Mouse (Mus musculus) urinary bladder, adult 2 months (tissue): ENCODE data around the gene Slc13a4. TPM values are rescaled to one million over a fixed set of nuclear protein-coding genes. Genes with fewer than 3 reads are reported as not detected.

ENCODE experiments used
- DNase-seq: peaks from one replicate; pipeline ENCODE4 v3.0.0; 2022; ENCODE audit warnings: low spot score
- polyA plus RNA-seq: library from polyadenylated mRNA; depleted of rRNA; stranded (reverse); fragments of >200 nt; gene quantifications from 2 replicates; pipeline ENCODE4 v1.2.3, GENCODE M21; 2012; rRNA removed

The Slc13a4 gene
- polyA plus RNA-seq: 0.63 and 0.74 TPM in 2 replicates

DNA sequence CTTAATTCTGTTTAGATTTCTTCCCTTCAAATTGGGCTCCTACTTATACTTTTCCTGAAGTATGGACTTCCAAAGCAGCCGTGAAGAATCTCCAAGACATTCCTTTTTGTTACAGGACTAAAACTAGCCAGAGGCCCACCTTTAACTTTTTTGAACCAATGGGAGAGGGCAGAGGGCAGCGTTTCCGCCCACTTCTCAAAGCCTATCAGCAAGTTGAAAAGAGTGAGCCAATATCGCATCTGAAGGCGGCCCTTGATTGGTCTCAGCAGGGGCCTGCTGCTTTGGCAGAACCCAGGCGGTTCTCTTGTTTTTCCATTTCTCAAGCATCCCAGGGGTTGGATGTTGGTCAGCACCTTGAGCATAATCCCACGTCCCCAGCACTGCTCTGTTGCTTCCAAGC, at the start of gene Slc13a4:
Gene Slc13a4, minus strand, starts transcription at position 95 of the 400 bp plus-strand sequence.
- DNase-seq: no peak

DNA sequence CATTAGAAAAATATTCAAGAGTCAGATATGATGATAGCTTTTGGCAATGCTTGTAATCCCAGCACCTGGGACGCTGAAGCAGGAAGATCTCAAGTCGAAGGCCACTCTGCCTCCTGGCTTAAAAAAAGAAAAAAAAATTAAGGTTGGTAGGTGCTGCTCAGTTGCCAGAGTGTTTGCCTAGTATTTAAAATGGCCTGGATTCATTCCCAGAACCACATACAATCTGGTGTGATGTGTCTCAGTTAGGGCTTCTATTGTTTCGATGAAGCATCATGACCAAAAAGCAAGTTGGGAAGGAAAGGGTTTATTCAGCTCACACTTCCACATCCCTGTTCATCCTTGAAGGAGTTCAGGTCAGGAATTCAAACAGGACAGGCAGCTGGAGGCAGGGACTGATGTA, 47.4 kb upstream of the Slc13a4 start:
- DNase-seq: no peak

DNA sequence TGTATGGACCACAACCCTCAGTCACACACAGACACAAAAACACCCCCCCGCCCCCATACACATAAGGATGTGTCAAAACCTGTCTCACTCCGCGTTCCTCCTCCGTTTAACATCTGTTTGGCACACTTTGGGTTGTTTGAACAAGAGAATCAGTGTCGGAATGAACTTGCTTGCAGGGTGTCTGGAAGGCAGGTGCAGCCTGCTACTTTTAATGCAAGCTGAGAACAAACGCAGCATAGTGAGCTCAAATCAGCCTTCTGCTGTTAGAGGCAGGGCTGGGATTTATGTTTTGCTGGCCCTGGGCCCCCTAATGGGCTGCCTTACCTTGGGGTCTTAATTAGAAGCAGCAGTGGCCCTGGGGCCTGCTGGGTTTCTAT, 46.7 kb upstream of the Slc13a4 start:
- no peak for DNase-seq

DNA sequence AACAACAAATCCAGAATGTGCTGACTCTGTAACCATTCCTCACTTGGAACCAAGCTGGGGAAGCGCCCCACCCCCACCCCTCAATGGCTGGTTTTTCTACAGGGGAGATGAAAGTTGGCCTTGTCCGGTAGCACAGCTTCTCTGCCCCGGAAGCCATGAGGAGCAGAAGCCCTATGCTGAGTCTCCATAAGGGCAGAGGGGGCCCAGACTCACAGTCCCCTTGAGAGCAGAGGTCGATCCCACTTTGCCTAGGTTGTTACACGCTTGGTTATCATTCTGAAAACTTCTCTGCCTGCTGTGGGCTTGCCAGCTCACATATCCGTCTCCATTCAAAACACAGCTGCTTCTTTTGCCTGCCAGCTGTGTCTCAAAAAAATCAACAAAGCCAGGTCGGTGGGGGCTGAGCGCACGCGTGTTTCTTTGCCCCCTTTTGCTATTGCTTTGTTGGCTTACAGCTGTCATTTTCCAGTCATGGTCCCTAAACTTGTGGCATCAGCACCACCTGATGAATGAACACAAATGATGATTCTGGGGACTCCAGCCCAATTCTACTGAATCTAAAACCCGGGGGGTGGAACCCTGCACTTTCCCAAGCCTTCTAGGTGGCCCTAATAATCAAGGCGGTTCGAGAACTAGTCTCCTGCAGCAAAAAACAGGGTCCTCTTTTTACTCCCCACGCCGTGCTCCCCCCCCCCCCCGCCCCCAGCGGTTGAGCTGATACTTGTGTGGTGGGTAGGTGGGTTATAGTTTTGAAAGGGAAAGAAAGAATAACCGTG, 46.1 kb upstream of the Slc13a4 start:
- no peak for DNase-seq

DNA sequence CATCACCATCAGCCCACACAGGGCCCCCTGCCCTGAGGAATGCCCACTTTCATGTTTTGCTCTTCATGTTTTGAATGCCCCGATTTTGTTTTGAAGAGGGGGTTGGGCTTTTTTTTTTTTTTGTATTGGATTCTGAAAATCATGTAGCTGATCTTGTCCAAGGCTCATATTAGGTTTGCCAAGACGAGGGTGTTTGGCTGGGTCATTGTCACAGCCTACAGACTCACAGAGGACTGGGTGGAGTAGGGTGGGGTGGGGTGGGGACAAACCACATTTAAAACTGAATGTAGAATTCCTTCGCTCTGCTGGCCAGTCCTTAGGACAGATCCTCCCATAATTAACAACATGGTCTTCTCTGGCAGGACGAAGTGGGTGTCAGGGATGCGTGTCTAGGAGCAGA, 45.5 kb upstream of the Slc13a4 start:
- no peak for DNase-seq

DNA sequence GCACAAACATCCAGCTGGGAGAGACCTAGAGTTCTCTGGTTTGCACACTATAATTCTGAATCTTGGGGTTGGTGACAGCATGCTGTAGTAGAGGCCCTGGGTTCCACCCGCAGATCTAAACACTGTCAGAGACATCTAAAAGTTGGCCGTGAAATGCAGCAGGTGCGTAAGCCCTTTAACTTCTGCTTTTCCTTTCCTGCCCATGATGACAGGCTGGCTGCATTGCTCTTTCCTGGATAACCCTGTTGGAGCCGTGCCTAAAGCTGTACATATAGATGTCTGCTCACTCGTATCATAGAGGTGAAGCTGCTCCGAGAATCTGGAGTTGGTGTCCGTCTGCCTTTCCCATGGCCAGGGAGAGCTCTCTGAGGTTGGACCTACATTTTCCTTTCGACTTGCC, 44.9 kb upstream of the Slc13a4 start:
- no peak for DNase-seq

DNA sequence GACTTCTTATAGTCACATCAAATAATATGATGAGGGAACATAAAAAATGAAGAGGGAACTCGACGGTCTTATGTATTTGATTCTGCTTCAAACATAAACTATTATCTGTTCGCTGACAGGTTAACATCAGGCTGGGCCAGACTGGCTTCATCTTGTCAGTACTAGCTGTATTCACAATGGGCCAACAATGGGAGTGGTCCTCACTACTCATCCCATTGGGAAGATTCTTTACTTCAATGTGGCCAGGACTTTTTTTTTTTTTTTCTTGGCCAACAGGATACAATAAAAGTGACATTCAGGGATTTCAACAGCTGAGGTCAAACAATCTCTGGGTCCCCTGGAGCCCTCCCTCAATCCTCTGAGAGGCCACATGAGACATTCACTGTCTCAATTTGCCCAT, 43.9 kb upstream of the Slc13a4 start:
- DNase-seq: no peak

DNA sequence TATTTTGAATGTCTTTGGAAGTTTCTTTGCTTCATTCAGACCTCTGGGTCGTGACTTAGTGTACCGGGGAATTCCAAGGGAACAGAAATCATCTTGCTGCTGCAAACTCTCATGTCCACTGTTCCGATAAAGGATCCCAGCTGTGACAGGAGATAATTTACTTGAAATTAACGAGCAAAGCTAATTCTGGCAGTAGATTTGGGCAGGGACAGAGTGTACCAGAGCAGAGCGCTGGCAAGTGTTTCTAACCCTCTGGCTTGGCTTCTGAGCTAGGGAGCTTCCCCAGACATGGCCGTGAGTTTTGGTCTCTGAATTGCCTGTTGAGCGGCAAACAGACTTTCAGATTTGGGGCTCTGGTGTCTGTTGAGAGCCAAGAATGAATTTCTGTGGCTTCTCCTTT, 41.9 kb upstream of the Slc13a4 start:
- DNase-seq: no peak

DNA sequence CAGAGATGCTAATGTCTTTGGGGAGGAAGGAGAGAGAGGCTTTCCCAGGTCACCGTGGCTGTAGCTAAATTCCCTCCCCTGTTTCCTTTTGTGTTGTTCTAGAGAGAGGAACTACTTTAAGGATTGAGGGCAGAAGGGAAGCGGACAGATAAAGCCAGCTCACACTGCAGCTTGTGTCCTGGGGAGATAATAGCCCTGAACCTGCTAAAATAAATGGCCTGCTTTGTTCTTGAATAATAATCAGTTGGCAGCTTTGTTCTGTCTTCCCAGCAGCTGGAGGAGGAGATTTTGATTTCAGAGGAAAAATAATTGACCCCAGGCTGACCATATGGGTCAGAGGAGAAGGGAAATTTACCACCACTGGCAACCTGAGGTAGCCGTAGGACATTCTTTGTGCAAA, 30.7 kb upstream of the Slc13a4 start:
- DNase-seq: no peak

DNA sequence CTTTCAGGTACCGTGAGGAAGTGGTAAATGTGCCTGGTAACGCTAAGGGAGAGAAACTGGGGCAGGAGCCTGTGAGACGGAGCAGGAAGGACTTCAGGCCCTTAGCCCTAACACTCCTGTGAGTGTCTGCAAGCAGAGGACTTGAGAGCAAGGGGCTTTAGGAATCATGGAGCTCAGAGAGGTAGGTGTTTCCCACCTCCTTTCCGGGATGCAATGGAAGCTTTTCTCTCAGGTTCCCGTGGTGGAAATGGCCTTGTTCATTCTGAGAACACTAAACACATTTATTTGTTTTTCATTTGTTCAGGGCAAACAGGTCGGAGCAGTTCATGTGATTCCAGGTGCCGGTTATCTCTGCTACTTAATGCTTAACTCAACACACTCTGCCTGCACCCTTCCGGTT, 29.9 kb upstream of the Slc13a4 start:
- no peak for DNase-seq

DNA sequence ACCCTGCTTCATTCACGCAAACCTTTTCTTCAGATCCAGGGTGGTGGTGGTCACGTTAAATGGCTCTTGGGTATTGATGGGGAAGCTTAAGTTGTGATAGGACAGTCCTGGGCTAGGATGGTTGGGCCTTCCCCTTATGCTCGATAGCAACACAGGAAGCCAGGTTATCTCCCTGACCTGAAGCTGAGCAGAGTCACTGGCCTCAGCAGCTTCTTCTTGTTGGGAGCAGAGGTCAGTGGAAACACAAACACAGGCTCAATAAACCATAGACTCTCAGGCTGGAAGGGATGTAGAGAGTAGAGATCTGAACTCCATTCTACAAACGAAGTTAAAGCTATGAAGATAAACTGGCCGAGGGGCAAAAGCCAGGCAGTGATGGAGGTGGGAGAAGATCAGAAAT, 27.5 kb upstream of the Slc13a4 start:
- DNase-seq: no peak

DNA sequence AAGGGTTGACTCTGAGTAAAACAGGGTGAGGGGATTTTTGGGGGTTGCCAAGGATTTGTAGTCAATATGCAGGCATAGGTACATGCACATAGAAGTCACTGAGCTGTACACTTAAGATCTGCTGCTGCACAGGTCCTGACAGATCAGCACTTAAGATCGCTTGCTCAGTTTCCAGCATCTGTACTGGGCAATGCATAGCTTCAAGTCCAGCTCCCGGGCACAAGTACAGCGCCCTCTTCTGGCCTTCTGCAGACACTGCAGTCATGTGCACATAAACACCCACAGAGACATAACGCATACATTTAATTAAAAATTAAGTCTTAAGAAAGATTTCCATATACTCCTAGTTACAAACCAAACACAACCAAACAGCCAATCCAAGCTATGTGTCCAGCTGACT, 26.3 kb upstream of the Slc13a4 start:
- no peak for DNase-seq

DNA sequence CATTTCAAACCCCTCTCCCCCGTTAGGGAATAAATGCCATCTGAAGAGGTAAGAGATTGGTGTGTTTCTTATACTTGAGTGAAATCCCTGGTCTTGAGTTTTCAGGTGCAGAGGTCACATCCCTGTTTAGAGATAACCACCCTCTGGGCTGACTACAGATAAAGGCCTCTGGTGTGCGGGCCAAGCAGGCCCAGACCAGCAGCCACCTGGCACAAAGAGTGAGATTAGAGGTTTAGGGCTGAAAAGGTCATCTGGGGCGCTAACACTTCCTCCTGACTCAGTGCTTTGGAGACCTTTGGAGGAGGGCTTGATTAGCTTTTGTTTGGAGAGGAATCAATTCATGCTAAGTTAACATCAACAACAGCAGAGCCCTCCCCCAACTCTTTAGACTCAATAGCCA, 25.7 kb upstream of the Slc13a4 start:
- DNase-seq: no peak

DNA sequence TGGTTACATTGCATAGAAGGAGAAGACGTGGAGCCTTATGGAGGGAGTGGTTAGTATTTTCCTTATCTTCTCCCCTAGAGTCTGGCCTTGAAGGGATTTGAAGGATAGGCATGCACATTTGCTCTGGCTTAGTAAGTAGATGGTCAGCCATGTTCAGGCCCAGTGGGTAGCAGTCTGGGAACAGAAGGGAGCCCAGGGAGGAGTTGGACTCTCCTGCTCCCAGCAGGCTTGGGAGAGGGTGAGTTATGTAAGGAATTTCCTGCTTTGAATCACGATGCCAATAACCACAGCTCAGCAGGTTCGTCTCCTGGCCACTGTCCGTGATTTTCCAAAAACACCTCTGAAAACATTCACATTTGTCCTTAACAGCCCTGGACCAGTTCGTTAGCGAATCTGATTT, 22.9 kb upstream of the Slc13a4 start:
- no peak for DNase-seq

DNA sequence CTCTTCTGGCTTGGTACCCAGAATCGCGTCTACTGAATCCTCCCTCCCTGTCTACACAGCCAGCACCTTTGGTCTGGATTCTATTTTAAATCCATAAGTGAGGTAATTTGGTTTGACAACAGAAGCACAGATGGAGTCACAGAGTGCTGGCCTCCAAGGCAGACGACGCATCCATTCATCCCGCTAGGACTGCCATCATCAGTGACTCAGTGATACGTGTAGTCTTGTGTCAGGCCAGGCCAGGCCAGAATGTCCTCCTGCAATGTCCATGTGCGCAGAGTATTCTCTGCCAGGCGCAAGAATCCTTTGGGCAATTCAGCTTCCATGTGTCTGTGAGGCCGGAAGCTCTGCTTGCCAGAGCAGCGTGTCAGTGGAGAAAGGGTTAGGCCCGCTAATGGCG, 22.0 kb upstream of the Slc13a4 start:
- no peak for DNase-seq

DNA sequence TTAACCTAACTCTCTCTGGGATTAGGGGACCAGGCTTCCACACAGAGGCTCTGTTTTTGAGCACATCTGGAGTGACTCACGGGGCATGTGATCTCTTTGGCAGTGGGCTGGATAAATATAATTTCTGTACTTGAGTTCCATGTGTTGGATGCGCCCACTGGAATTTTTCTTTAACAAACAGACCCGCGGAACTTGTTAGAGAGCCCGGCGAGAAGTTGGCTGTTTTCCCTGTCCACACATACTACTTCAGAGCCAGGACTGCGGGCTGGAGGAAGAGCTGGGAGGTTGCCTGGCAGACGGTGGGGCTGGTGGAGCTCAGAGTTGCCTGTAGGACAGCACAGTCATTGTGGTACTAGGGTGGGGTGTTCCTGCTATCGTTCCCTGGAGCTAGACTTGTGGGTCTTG, 18.2 kb upstream of the Slc13a4 start, which contains the start of gene Fam180a:
Gene Fam180a, minus strand, starts transcription at position 31 of the 405 bp plus-strand sequence.
- no peak for DNase-seq

DNA sequence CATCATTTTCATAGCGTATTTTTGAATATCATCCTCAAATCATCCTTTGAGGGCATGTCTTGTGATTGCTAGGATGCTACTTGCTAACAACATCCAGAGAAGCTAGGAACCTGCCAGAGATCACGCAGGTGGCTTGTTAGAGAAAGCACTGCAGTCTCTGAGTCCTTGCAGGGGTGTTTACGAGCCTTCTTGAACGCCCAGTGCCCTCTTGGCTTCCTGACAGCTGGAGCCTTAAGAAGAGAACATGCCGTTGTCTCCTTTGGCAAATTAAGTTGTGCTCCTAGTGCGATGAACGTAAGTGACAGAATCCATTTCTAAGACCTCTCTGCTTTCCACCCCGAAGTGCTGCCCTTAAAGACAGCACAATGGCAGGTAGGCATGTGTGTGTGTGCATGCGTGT, 16.4 kb upstream of the Slc13a4 start:
- DNase-seq: no peak

DNA sequence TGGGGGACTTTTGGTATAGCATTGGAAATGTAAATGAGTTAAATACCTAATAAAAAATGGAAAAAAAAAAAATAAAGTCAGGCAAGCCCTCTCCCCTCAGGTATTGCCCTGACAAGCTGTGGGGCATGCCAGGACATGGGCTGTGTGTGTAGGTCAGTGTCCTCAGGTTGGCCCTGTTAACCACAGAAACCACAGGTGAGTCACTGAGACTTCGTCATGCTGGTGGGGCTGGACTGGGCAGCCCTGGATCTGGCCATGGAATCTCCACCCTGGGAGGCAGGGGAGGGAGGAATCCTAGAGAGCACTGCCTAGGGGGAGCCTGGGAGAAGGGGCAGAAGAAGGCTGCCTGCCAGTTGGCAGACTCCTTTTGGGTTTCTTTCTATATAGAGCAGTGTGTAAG, 15.1 kb upstream of the Slc13a4 start:
- DNase-seq: peak; percentile 77

DNA sequence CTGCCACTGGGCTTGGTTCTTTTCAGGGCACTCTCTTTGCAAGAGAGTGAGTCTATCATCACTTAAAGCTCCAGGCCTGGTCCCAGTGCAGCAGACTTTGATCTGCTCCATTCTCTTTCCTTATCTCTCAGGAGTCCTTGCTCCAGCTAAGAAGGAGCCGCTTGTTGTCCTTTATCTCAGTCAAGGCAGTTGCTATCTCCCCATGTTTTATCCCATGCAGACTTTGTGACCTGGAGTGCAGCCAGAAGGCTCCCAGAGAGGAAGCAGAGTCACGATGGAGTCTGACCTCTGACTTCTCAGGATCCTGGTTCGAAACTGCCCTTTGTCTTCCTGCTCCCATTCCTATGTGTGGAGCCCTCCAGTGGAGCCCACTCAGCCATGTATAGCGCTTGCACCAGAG, 13.2 kb upstream of the Slc13a4 start:
- no peak for DNase-seq

DNA sequence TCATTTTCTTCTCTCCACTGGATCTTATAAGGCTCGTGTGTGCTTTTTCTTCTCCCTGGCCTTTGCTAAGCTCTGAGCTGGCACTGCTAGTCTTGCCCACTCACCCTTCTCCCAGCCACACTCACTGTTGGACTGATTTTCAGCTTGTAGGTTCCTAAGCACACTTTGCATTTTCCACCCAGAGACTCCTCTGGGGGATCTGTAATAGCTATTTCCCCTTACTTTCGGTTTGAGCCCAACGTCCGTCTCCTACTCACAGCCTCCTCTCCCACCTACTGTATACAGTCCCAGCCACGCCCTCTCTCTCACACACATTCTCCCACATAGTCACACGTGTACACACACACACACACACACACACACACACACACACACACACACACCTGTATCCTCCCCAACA, 11.9 kb upstream of the Slc13a4 start:
- DNase-seq: no peak

DNA sequence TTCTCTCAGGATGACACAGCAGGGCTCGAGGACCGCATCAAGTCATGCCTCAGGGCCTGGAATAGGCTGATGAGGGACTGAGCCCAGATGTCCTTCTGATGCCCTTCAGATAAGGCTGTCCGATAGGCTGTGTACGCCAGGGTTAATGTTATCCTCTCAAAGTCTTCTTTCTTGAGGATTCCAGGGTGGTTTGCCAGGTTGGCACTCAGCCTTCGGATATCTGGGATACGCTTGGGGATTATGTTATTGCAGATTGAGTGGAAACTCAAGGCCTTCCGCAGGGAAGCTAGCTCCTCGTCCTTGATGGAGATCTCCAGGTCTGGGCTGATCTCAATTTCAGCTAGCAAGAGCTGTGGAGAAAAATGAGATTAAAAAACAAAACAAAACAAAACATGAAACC, 5.6 kb upstream of the Slc13a4 start:
- no peak for DNase-seq

DNA sequence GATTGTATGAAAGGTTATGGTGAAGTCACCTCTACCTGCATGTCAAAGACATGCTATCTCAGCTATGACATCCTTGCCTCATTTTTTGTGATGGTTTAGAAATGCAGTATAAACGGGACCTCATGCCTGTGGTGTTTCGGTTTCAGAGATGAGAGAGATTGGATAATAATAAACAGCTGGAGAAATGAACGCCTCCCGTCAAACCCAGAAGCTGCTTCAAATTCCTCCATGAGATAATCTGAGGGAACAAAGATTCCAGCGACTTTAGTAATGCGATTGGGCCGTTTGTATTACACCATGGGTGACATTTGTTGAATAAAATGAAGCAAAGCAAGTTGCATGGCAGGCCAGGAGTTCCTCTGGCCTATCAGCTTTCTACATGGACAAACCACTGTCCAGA, 1.5 kb upstream of the Slc13a4 start:
- DNase-seq: no peak

DNA sequence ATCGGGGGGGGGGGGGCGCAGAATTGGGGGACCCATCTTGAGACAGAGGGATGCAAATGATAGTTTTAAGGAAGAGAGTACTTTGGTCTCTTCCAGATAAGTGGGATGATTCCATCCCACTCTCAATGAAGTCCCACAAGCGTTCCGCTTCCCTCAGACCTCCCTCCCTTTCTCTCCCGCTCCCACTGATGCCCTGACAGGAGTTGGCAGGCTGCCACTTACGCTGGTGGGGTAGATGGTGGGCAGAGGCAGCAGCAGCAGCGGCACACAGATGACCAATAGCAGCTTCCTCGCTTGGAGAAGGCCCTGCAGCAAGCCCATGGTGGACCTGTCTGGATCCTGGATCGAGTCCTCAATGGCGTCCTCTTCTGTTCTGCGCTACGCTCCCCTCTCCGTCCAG, 795 bp downstream of the Slc13a4 start:
- DNase-seq: no peak

DNA sequence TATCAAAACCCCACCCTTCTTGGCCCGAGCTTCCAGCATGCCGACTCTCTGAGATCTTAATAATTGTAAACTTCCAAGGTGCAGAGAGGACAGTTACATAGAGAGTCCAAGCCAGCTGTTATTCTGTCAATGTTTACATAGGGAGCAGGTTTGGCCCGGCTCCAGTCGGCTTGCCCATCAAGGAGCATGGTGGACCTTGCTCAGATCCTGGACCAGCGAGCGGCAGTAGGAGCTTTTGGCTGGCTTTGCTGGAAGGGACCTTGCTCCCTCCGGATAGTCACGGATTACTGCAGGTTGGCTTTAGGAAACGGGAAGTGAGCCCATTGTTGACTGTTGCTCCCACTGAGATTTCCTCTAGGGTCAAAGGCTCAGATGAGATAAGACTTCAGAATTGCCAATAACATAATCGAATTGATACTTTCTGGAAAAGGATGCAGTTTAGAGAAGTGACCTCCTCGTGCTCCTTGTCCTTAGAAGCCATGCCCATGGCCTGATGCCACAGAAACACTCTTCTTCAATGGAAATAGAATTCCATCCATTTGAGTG, 4.5 kb downstream of the Slc13a4 start:
- no peak for DNase-seq
